Mouse (Mus musculus) A20 (cell line): ENCODE data around the gene Olfr1282.
"Not testable (repeated sequence)": the region's sequence is repeated elsewhere in the genome, so short reads cannot be mapped to it uniquely, and the experiment has no call there.

Experiments used
- DNase-seq: peaks from one replicate; pipeline ENCODE4 v3.0.0-alpha.2; 2011; ENCODE audit warnings: low read depth, low spot score

The Olfr1282 gene

GRCm38 (mm10) chr2:111335976-111336375 lies at the start of gene Olfr1282:
Gene Olfr1282 (minus strand): TSS chr2:111336076.
- no peak for DNase-seq

- no peak for DNase-seq
Measured at GRCm38 (mm10) chr2:111375222-111375621, 39.3 kb upstream of the Olfr1282 start, which contains the start of gene Olfr1284. Gene Olfr1284 (plus strand): TSS chr2:111375522.

GRCm38 (mm10) chr2:111366490-111366889 lies 30.6 kb upstream of the Olfr1282 start, which contains the start of gene Olfr1283:
Gene Olfr1283 (plus strand): TSS chr2:111366790.
- DNase-seq: no peak

- DNase-seq: not testable (repeated sequence)
Measured at GRCm38 (mm10) chr2:111333721-111334120, 2.2 kb downstream of the Olfr1282 start.

- DNase-seq: no peak
Measured at GRCm38 (mm10) chr2:111326220-111326619, 9.7 kb downstream of the Olfr1282 start, which contains the start of gene Olfr1281. Gene Olfr1281 (plus strand): TSS chr2:111326520.

DNA sequence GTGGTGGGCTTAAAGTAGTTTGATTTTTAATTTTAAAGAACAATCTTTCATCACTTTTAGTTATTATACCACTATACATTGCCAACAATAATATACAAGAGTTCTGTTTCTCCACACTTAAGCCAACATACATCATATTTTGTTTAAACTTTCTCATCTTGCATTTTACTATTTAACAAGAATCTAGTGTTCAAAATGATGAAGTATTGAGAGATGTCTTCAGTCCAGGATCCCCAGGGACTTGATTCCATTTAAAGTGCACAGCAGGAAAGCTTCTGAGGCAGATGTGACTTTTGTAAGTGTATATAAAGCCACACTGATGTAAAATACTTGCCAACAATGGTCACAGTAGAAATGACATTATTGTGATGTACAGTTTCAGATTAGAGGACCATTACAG lies 22.2 kb downstream of the Olfr1282 start, which contains the start of gene Olfr1280:
TSS of gene Olfr1280 (plus strand) at position 301 of the 400 bp plus-strand sequence.
- no peak for DNase-seq

DNA sequence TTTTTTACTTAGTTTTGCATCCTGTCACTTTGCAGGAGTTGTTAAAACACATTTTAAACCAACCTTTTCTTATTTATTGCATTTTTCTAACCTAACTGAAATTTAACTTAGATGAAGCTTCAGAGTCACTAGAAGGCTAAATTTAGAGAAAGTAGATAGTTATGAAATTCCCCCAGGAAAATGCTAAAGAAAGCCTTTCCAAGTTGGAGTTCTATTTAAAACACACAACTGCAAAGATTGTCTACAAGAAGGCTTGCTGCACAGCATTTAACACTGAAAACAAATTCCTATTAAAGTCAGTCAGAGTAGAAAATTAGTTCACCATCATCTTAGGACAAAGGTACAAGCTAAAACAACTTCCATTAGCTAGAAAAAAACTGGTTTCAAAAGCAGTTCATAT lies 35.5 kb downstream of the Olfr1282 start, which contains the start of gene Olfr1279:
TSS of gene Olfr1279 (plus strand) at position 262 of the 400 bp plus-strand sequence.
- DNase-seq: no peak

DNA sequence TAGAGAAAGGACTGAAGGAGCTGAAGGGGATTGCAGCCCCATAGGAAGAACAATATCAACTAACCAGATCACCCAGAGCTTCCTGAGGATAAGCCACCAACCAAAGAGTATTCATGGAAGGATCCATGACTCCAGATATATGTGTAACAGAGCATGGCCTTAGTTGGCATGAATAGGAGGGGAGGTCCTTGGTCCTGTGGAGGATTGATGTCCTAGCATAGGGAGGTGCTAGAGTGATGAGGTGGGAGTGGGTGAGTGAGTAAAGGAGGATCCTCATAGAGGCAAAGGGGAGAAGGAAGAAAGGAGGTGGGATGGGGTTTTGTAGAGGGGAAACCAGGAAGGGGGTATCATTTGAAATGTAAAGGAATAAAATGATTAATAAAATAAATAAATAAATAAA lies 37.3 kb downstream of the Olfr1282 start:
- no peak for DNase-seq

DNA sequence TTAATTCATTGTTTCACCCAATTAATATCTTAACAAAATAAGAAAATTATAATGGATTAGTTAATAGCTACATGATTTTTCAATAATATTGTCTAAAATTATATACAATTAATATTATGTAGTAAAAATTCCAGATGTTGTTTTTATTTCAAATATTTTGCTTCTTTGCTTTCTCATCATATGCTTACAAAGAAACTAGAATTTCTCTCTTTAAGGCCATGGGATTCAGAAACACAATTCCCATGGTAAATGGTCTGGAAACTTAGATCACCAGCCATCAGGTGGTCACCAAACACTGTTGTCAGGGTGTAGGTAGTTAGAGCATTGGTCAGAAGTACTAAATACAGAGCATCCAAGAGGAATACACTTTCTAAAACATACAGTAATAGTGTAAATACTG lies 46.0 kb downstream of the Olfr1282 start, which contains the start of gene Olfr1278:
TSS of gene Olfr1278 (plus strand) at position 301 of the 400 bp plus-strand sequence.
- no peak for DNase-seq
